Mouse (Mus musculus): ENCODE measurements around the gene Prkce. TPM values are rescaled to one million over a fixed set of nuclear protein-coding genes. Genes with fewer than 3 reads are reported as not detected.

Prkce gene
- polyA plus RNA-seq, 1 experiment: 3.3 TPM

DNA sequence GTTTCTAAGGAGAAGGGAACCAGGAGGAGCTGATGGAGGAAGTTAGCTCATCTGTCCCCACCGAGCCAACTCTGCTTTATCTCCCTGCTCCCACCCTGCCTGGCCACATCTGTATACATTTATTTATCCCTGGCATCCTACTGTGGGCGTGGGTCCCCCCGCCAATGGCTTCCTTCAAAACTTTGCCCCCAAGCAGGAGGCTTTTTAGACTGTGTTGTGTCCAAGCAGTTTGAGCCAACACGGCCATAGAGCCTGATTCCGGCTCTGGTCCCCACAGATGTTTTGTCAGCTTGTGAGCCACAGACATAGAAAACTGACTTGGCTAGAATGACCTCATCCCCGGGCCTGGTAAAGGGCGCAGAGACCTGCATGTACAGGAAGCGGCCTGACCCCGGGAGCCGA, 89.1 kb downstream of the Prkce start:
- no peak overlapping the region for H3K27ac ChIP-seq (ENCODE audit: insufficient read depth, low read depth, low read length)
- TF ChIP-seq CTCF (IDR thresholded peaks at IDR 0.05; ENCODE audit: extremely low read depth, insufficient read length, insufficient replicate concordance, low read depth, low read length): no peak
- no peak for TF ChIP-seq POLR2A (IDR thresholded peaks at IDR 0.05; ENCODE audit: low read depth, low read length)
- 61% methylated on average over 10 of the region's 10 CpGs for WGBS

DNA sequence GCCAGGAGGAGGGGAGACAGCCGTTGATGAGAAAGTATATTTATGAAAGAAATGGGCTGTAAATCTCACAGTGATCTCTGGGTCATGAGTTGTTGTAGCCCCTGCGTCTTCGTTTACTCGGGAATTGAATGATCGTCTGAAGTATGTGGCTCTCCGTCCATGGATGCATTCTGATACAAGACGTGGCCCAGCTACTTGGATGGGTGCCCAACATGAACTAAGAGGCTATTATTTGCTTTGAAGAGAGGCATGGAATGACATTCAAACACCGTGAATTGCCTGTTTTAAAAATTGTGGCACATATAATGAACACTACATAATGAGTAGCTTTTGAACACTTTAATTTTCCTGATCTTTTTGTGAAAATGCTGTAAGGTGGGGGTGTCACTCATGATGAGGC, 93.5 kb downstream of the Prkce start:
- 0 out of 2 replicates have a peak, but pooled peaks cover 2% of the 10 kb centered on the region for H3K4me1 ChIP-seq (ENCODE audit: control insufficient read depth, insufficient read depth, insufficient read length, low read length)
- H3K36me3 ChIP-seq (ENCODE audit: control insufficient read depth, insufficient read depth, low read length): no peaks in the 10 kb centered on the region
- 77% methylated on average over 8 of the region's 8 CpGs for WGBS
- H3K27me3 ChIP-seq (ENCODE audit: control insufficient read depth, insufficient read depth, low read length): no peaks in the 10 kb centered on the region
- H3K4me3 ChIP-seq (ENCODE audit: low read depth, low read length): no peak overlapping the region
- no peak overlapping the region for H3K27ac ChIP-seq (ENCODE audit: insufficient read depth, low read depth, low read length)
- TF ChIP-seq POLR2A (IDR thresholded peaks at IDR 0.05; ENCODE audit: low read depth, low read length): no peak
- no peak for TF ChIP-seq CTCF (IDR thresholded peaks at IDR 0.05; ENCODE audit: extremely low read depth, insufficient read length, insufficient replicate concordance, low read depth, low read length)

More for the DNA sequence above, 89.1 kb downstream of the Prkce start:
- H3K36me3 ChIP-seq (ENCODE audit: control insufficient read depth, insufficient read depth, low read length): no peaks in the 10 kb centered on the region
- no peaks in the 10 kb centered on the region for H3K4me1 ChIP-seq (ENCODE audit: control insufficient read depth, insufficient read depth, insufficient read length, low read length)
- no peak overlapping the region for H3K4me3 ChIP-seq (ENCODE audit: low read depth, low read length)
- no peaks in the 10 kb centered on the region for H3K27me3 ChIP-seq (ENCODE audit: control insufficient read depth, insufficient read depth, low read length)

DNA sequence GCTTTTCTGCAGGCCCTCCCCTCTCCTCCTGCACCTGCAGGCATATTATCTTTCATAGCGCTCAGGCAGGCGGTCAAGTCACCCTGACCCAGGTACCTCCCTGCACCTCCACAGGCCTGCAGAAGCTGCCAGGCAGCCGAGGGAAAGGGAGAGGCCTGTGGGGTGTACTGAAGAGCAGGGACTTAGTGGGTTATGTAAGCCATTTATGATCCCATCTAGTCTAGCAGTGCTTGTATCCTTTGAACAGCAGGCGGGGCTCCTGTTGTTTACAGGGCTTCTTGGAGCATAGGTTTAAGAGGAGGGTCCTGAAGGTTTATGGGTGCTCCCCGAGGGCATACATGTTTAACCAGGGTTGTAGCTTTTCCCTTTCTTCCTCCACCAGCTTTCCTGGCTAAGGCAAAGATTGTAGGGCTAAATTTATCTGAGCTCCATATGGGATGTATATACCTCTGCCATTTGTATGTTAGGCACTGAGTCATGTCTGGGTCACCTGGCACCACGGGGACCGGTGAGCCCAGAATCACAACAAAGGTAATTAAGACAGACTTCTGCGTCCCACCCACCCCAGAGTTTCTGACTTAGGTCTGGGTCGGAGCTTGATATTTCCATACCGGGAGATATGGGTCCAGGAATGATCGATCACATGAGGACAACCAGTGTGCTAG, 96.5 kb downstream of the Prkce start:
- Histone ChIP-seq H3K27ac (ENCODE audit: insufficient read depth, low read depth, low read length) (no peak overlapping the region), H3K4me1 (ENCODE audit: control insufficient read depth, insufficient read depth, insufficient read length, low read length) (0 out of 2 replicates have a peak, but pooled peaks cover 2% of the 10 kb centered on the region), H3K27me3 (ENCODE audit: control insufficient read depth, insufficient read depth, low read length) (no peaks in the 10 kb centered on the region), H3K36me3 (ENCODE audit: control insufficient read depth, insufficient read depth, low read length) (no peaks in the 10 kb centered on the region), H3K4me3 (ENCODE audit: low read depth, low read length) (no peak overlapping the region)
- 75% methylated on average over 11 of the region's 11 CpGs for WGBS
- TF ChIP-seq CTCF (IDR thresholded peaks at IDR 0.05; ENCODE audit: extremely low read depth, insufficient read length, insufficient replicate concordance, low read depth, low read length) (no peak), POLR2A (IDR thresholded peaks at IDR 0.05; ENCODE audit: low read depth, low read length) (no peak)

DNA sequence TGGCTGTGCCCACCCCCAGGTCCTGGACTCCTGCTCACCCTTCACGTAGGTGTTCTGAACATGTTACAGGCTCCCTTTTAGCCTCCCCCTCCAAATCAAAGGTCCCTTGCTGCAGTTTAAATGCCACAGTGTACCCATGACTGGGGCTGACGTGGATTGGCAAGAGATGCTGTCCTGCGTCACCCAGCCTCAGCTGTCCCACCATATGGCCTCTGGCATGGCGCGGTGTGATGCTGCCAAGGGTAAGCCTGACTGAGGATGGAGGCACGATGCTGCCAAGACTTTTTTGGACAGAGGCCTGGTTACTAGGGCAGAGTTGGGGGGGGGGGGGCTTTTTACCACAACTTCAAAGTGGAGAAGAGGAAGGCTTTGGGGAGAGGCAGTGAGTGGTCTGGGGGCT, 98.5 kb downstream of the Prkce start:
- Histone ChIP-seq H3K27ac (ENCODE audit: insufficient read depth, low read depth, low read length) (no peak overlapping the region), H3K4me1 (ENCODE audit: control insufficient read depth, insufficient read depth, insufficient read length, low read length) (0 out of 2 replicates have a peak, but pooled peaks cover 2% of the 10 kb centered on the region), H3K27me3 (ENCODE audit: control insufficient read depth, insufficient read depth, low read length) (no peaks in the 10 kb centered on the region), H3K36me3 (ENCODE audit: control insufficient read depth, insufficient read depth, low read length) (no peaks in the 10 kb centered on the region), H3K4me3 (ENCODE audit: low read depth, low read length) (no peak overlapping the region)
- TF ChIP-seq POLR2A (IDR thresholded peaks at IDR 0.05; ENCODE audit: low read depth, low read length) (no peak), CTCF (IDR thresholded peaks at IDR 0.05; ENCODE audit: extremely low read depth, insufficient read length, insufficient replicate concordance, low read depth, low read length) (no peak)
- WGBS: 95% methylated on average over 6 of the region's 6 CpGs

DNA sequence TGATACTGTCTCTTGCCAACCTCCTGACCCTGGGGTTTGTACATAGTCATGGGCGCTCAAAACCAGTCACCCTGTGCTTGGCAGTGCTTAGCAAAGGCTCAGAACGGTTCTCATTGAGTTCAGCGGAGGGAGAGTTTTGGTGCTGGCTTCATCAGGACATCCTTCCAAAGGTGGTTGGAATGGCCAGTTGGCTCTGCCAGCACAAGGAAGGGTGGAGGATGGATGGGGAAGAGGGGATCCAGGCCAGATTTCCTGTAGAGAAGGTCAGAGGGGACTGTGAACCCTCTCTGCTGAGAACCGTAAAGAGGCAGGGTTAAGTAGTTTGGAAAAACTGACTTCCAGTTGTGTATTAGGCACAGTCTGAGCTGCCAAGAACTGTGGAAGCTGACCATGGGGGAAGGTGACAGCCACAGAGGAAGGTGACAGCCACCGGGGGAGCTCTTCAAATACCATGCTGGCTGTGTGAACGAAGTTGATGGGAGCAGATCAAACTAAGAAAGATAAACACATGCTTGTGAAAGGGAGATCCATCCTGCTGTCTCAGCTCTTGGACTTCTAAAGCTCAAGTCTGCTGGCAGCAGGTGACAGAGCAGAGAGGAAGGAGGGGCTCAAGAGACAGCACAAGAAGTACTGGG, 99.7 kb downstream of the Prkce start:
- Histone ChIP-seq H3K36me3 (ENCODE audit: control insufficient read depth, insufficient read depth, low read length) (no peaks in the 10 kb centered on the region), H3K4me1 (ENCODE audit: control insufficient read depth, insufficient read depth, insufficient read length, low read length) (no peaks in the 10 kb centered on the region; the same call in 1 of the 2 replicates), H3K4me3 (ENCODE audit: low read depth, low read length) (no peak overlapping the region), H3K27me3 (ENCODE audit: control insufficient read depth, insufficient read depth, low read length) (no peaks in the 10 kb centered on the region), H3K27ac (ENCODE audit: insufficient read depth, low read depth, low read length) (no peak overlapping the region)
- TF ChIP-seq POLR2A (IDR thresholded peaks at IDR 0.05; ENCODE audit: low read depth, low read length): no peak
- WGBS: 76% methylated on average over 6 of the region's 6 CpGs

GRCm38 (mm10) chr17:86269639-86270038, 102.1 kb downstream of the Prkce start:
- Histone ChIP-seq H3K27me3 (ENCODE audit: control insufficient read depth, insufficient read depth, low read length) (no peaks in the 10 kb centered on the region), H3K4me3 (ENCODE audit: low read depth, low read length) (no peak overlapping the region), H3K4me1 (ENCODE audit: control insufficient read depth, insufficient read depth, insufficient read length, low read length) (peaks cover 8% of the 10 kb centered on the region; the same call in 1 of the 2 replicates), H3K36me3 (ENCODE audit: control insufficient read depth, insufficient read depth, low read length) (no peaks in the 10 kb centered on the region), H3K27ac (ENCODE audit: insufficient read depth, low read depth, low read length) (no peak overlapping the region)
- WGBS: 96% methylated on average over 8 of the region's 8 CpGs
- TF ChIP-seq CTCF (IDR thresholded peaks at IDR 0.05; ENCODE audit: extremely low read depth, insufficient read length, insufficient replicate concordance, low read depth, low read length) (no peak), POLR2A (IDR thresholded peaks at IDR 0.05; ENCODE audit: low read depth, low read length) (no peak)

- TF ChIP-seq CTCF (IDR thresholded peaks at IDR 0.05; ENCODE audit: extremely low read depth, insufficient read length, insufficient replicate concordance, low read depth, low read length) (no peak), POLR2A (IDR thresholded peaks at IDR 0.05; ENCODE audit: low read depth, low read length) (no peak)
- Histone ChIP-seq H3K27ac (ENCODE audit: insufficient read depth, low read depth, low read length) (no peak overlapping the region), H3K4me3 (ENCODE audit: low read depth, low read length) (no peak overlapping the region), H3K36me3 (ENCODE audit: control insufficient read depth, insufficient read depth, low read length) (no peaks in the 10 kb centered on the region), H3K27me3 (ENCODE audit: control insufficient read depth, insufficient read depth, low read length) (no peaks in the 10 kb centered on the region), H3K4me1 (ENCODE audit: control insufficient read depth, insufficient read depth, insufficient read length, low read length) (peaks cover 8% of the 10 kb centered on the region; the same call in 1 of the 2 replicates)
- 94% methylated on average over 13 of the region's 13 CpGs for WGBS
Observed at GRCm38 (mm10) chr17:86270523-86270922, 102.9 kb downstream of the Prkce start.

Data from small intestine, adult 2 months (tissue).